Mouse (Mus musculus) brain, adult 2 months (tissue): ENCODE measurements around the gene Dolpp1.

ENCODE experiments used
- DNase-seq: peaks from one replicate; pipeline ENCODE4 v3.0.0; 2011; ENCODE audit warnings: low read depth, low spot score

Dolpp1 gene

DNA sequence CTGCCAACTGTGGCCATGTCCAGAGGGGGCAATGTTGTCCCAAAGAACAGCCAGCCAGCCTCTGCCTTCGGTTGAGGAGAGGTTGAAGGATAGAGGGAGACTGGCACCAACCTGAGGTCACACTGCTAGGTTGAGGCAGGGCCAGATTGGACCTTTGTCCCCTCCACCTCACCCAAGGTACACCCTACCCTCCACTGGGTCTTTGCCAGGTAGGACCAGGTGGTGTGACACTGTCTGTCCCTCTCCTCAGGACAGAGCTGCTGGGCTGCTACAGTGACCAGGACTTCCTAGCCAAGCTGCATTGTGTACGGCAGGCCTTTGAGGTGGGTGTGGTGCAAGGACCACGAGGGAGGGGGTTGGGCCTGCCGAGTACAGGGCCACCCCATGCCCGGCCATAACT, 14.3 kb upstream of the Dolpp1 start:
- DNase-seq = no peak

DNA sequence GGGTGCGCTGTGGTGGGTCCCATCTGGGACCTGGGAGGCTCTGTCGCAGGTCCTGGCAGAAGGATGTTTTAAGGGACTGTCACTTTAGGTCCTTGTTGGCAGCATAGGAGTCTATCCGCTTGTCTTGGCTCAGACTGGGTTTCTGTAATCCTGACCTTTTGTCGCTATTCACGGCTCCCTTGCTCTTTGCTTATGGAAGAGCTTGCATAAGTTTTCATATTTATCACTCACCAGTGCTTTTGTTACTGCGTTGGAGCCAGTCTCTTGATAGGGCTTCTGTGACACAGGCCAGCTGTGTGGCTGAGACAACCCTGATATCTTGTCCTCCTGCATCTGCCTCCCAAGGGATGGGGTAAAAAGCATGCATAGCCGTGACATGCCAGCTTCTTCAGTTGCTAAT, 12.7 kb upstream of the Dolpp1 start:
- no peak for DNase-seq

DNA sequence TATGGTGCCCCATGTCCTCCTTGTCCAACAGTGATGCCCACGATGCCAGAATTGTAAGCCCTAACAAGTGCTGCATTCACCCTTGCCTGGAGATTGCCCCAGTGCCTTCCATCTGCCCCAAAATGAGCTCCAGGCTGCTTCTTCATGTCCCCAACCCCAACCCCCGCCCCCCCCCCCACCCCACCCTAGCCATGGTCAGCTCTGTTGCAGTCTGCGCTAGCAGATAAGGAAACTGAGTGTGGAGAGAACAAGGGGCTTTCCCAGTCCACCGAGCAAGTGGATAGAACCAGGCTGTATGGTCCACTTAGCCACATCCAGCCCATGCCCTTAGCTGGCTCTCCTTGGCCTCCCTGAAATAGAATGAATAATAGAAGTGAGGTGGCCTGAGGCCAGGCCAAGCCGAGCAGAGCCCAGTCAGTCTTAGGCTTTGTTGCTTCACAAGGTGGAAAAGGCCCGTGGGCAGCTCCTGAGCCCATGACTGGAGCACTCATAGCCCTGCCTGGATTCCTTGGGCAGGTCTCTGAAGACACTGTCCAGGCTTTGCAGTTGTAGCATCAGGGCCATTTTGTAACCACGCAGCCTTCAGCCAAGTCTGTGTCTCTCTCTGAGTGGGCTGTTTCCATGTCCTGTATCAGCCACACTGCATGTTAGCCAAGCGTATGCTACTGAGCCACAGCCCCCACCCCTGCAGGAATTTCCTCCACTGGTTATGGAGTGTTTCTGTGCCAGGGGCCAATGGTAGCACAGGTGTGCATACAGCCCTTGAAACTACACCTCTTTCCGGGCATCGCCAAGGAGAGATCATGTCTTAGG, 11.3 kb upstream of the Dolpp1 start:
- DNase-seq = no peak

DNA sequence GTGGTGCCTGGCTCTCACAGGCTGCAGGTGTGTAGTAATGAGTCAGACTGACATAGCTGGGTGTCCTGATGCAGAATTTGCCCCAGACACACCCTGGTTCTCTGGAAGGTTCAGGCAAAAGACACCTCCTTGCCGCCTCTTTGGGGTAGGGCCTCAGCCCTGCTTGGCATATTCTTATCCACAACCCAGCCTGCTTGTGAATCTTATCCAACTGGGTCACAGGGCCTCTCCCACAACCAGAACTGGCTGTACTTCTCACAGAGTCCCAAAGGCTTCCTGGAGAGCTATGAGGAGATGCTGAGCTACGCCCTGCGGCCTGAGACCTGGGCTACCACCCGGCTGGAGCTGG, 10.7 kb upstream of the Dolpp1 start:
- DNase-seq = no peak

DNA sequence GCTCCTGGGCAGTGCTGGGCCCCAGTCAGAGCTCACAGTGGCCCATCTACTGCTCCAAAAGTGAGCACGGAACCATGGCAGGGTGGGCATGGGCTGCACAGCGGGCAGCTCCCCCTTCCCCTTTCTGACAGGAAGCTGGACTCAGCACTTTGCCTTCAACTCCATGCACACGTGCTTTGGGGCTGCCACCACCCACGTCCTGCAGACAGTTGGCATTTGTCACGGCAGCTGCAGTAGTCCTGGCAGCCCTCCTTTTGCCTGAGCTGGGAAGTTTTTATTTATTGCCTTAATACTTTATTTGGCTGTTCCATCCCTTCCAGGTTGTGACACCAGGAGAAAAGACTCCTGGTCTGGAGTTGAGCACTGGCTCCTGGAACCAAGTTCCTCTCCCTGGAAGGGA, 7.2 kb upstream of the Dolpp1 start:
- peak; percentile 79 for DNase-seq

DNA sequence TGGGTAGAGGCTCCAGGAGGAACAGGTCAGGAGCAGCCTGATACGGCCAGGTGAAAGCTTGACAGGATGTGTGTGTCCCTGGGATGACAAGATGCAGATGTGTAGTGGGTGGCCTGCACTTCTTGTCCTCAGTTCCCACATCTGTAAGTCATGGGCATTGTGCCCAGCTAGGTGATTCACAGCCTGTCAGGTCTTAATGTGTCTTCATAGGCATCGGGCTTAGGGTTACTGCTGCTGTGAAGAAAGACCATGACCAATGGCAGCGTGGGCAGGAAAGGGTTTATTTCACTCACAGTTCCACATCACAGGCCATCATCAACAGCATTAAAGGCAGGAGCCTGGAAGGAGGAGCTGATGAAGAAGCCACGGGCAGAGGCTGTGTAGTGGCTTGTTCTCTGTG, 6.5 kb upstream of the Dolpp1 start:
- DNase-seq = no peak

DNA sequence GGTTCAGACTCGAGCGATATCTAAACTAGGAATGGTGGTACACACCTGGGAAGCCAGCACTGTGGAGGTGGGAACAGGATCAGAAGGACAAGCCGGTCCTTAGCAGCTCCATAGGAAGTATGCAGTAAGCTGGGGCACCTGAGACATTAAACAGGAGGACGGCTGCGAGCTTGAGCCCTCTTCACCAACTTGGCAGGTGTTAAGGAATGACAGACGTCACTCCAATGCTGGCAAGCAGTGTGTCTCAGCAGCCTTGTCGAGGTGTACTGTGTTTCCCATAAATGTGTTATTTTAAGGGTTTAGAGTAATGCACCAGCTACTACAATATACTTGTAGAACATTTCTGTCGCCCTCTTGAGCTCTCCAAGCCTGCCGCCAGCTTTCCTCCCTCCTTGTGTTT, 5.1 kb upstream of the Dolpp1 start:
- no peak for DNase-seq

DNA sequence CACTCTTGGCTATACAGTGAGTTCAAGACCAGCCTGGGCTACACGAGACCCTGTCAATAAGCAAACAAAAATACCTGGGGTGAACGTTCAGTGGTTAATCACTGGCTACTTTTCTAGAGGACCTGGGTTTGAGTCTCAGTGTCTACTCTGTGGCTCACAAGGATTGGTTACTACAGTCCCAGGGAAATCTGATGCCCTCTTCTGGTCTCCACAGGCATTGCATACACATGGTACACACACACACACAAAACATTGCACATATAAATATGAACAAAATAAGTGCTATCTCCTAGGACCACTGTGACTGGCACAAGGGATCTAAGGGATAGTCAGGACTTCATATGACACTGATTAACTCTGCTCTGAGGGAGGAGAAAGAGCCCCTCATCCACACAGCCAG, 3.1 kb upstream of the Dolpp1 start:
- no peak for DNase-seq

DNA sequence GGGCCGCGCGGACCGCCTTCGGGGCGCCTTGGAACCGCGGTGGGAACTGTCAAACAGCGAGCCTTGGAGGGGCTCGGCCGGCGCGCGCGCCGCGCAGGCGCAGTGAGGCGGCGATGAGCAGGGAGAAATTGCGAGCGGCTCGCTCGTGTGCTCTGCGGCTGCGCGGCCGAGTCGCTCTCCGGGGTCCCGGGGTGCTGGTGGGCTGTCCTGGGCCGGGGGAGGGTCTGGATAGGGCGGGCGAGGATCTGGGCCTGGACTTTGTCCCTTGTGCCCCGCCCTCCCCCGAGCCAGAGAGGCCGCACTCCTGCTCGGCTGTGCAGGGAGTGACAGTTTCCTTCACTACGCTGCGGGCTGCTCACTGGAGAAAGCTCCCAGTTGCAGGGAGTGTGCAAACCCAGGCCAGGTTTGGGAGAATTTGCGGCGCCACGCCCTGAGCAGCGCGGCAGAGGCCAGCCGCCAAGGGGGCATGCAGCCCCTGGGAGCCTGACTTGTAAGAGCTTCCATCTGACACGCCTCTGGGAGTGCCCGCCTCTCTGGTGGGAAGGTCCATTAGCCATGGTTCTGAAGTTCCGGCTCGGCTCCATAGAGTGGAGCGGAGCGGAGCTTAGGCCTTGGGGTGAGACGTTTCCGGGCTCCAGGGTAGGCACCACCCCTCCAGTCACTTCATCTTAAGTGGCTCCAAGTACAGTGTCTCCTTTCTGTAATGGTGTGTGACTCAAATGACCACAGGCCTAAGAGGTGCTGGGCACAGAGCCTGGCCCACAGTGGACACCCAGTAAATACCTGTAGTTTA, 719 bp downstream of the Dolpp1 start:
- DNase-seq = peak; percentile 83

DNA sequence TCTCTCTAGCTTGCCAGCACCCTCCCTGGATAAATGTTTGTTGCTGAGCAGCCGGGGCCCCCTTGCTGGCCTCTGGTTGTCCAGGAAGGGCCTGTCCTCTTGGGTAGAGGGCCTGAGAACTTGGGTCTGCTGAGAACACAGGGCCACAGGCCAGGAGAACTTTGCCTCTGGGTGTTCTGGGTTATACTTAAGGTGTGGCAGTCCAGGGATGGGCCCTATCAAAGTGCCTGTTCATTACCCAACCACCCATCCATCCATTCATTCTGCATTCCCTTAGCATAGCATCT, 1.3 kb downstream of the Dolpp1 start:
- no peak for DNase-seq

DNA sequence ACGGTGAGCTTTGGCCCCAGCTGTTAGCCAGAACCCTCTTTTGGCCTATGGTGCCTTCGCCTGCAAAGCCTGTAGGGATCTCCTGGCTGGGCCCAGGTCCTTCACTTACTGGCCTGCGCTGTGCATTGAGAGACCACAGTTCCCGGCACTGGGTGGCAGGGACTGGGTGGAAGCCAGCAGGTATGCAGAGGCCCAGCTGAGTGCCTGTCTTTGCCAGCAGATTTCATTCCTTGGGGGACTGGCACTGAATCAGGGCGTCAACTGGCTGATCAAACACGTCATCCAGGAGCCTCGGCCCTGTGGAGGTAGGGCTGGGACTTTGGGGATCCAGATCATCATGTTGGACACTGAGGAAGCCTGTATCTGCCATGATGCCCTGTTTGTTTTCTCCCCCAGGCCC, 3.7 kb downstream of the Dolpp1 start:
- DNase-seq = no peak

DNA sequence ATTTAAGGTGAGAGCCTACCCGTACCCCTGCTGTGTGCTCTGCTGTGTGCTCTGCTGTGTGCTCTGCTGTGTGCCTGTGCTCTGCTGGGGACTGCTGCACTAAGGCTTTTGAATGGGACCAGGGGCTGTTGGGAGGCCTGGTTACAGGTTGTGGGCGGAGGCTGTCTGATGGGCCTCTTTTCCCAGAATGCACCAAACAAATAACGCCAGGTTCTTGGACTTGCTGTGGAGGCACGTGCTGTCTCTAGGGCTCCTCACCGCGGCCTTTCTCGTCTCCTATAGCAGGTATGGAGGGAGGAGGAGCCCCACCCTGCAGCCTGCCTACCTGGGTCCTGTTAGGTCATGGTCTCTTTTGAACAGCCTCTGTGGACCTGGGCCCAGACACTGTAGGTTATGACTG, 4.2 kb downstream of the Dolpp1 start:
- no peak for DNase-seq

DNA sequence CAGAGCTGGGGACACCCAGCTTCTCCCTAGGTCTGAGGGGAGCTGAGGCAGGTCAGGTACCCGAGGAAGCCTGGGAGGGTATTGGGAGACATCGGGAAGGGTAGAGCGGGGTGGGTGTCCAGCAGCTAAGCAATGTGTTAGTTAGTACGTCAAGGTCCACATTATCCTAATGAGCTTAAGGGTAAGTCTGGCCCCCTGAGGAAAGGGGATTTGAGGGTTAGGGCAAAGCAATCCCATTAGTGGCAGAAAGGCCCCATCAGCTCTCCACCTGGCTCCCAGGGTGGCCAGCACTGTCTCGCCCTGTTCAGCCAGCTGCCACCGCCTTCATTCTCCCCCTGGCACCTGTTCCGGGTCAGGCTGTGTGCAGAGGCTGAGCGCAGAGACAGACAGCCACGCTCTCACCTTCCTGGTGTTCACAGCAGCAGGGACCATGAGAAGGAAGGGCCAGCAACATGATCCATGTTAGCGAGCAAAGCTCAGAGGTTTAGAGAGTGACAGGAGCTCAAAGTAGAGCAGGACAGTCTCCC, 6.0 kb downstream of the Dolpp1 start:
- no peak for DNase-seq

DNA sequence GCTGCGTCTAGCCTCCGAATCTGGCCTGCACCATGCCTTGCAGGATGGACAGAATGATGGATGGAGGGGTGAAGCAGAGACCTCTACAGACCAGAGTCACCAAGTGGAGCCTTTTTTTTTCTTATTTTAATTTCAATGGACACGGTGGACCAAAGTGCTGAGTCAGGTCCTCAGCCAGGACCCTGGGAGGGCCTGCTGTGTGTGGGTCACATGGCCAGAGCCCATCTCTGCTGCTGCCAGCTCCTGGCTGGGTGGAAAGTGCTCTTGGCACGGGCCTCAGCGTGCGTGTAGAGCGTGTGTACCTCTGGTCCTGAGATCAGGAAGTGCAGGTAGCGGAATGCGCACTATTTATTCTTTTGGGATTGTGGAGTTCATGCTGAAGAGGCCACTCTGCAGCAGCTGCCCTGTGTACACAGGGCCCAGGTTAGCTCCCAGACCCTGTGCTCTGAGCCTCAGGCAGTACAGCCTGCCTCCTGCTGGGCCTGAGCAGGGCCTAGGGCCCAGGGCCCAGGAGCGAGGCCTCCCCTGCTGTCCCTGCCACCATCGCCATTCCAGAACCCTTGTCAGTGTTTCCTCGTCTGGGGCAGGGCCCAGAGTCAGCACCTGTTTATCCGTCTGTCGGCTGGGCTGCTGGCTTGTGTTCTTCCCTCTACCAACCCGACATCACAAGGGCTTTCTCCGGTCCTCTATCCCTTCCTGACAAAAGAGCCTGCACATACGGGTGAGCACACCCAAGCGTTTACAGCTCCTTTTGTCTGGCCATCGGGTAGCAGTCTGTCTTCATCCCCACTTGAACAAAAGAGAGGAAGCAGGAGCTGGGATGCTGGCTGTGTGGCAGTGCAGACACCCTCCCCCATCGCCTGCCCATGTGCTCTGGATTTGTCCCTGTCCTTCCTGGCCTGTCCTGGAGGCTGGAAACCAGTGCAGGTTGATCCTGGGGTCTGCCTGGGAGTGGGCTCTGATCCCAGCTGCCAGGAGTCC, 7.4 kb downstream of the Dolpp1 start:
- peak; percentile 93 for DNase-seq

DNA sequence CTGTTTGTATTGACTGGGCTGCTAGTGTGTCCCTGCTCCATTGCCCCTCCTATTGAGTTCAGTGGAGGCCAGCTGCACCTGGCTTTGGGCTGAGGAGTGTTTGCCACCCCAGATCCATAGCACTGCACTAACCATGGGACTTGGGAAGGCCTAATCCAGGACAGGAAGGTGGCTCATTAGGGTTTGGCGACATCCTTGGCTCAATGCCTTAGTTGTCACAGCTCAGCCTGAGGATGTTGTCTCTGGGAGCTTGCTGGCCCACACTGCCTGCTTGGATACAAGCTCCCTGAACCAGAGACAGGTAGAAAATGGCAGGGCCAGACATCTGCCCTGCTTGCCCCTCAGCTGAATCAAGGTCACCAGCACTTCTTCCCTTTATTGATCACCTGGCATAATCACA, 9.5 kb downstream of the Dolpp1 start:
- DNase-seq = peak; percentile 59

DNA sequence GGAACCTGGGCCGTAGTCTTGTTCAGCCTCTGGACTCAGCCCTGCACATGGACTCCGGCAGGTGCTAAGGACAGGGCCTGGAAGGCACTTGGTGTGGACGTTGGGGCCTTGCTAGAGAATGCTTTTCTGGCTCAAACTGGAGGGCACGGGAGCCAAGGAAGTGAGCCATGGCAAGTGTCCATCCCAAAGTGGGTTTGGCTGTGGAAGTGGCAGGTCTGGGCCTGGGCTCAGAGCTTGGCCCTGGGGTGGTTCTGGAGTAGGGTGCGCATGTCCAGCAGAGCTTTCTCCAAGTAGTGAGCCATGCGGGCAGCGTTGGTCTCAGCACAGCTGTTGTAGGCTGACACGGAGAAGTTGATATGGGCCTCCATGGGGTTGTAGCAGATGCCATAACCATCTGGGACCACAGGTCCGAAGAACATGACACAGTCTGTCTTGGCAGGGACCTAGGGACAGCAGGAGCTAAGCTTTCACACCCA, 10.3 kb downstream of the Dolpp1 start:
- DNase-seq = peak; percentile 67

DNA sequence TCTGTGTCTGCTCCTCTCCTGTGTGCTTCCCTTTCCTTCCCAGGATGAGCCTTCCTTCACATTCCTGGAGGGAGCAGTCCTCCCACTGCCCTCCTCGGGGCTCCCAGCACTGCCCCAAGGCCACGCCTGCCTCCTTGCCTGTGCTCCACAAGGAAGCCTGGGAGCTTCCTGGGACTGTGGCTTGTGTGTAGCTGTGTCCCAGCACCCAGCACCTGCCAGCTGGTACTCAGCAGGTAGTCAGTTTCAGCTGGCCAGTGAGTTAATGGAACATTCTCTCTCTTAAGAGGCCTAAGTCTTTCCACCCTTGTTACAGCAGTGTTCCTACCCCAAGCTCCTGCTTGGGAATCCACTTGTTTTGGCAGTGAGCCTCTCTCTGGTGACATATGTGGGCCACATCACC, 10.8 kb downstream of the Dolpp1 start:
- DNase-seq = no peak

DNA sequence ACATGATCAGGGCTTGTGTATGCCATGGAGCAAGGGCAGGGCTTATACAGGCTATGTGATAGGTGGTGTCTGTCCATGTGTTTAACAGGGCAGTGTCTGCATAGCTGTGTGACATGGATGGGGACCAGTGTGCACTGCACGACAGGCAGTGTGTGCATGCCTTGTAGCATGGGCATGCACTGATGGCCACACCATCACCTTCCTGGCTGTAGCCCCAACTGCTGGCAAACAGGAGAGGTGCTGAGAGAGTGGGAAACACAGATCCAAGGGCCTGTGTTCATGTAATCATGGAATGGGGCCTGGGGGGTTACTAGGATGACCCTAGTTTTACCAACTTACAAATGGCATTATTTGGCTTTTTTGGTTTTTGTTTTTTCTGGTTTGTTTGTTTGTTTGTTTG, 11.8 kb downstream of the Dolpp1 start:
- DNase-seq = no peak

DNA sequence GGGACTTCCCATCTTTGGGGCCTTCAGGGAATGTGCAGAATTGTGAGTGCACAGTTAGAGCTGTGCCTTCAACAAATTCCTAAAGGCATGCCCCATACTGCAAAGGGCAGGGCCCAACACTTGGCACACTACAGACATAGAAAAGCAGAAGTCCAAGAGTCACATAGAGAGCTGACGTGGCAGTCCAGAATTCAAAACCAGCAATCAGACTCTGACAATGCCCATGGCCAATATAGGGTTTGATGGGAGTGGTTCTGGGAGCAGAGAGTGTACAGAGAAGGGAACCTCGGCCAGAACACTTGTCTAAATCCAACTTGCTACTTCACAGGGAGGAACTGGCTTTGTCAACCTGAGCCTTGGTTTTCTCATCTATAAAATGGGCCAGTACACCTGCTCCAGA, 15.2 kb downstream of the Dolpp1 start:
- no peak for DNase-seq

DNA sequence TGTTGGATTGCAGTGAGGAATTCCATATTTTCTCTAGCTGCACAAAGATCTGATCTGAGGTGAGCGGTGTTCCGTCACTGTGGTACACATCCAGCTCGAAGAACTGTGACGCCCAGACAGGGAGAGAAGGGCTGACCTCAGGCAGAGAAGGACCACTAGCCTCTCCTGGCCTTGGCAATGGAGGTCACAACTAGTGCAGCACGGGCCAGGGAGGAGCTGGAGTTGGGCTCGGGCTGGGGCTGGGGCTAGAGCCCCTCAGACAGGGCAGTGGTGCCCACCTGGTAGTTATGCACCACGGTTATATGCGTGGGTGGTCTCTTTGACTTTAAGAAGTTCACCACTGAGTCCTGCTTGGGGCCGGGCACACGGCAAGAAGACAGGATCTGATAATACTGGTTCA, 15.7 kb downstream of the Dolpp1 start:
- DNase-seq = no peak

DNA sequence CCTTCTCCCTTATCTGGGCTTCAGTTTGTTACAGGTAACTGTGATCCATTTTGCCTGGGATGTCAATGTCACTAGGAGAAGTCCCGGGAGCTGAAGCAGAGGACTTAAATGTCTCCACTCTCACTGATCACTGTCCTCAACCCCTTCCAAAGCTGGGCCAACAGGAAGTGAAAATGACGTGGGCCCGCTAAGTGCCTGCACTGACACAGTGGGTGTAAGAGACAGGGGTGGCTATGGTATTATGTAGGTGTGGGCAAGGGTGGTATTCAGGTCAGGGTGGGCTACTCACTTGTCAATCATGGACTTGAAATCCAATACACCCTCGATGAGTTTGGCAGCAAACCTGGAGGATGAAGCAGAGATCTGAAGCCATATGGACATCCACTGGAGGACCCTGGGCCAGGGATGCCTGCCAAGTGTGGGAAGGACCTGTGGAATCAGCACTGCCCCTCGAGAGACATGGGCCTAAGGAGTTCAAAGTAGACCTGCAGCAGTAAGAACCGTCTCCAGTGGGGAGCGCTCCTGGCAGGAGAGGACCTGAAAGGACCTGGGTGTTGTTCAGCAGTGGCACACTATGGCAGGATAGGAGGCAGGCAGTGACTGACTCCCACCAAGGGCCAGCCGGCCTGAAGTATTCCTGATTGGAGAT, 16.5 kb downstream of the Dolpp1 start:
- no peak for DNase-seq
